Mouse (Mus musculus): ENCODE data around the gene Nolc1. TPM values are rescaled to one million over a fixed set of nuclear protein-coding genes. Genes with fewer than 3 reads are reported as not detected.
A peak's percentile ranks its signal among the peaks of the same experiment; 100 is the strongest.

Nolc1 gene
- polyA plus RNA-seq, 1 experiment from 2014 or later: 38.5 TPM

- Histone ChIP-seq H3K9ac (ENCODE audit: low read depth, low read length) (no peak overlapping the region), H3K4me2 (ENCODE audit: low read depth, low read length) (no peak overlapping the region), H3K27ac (ENCODE audit: low read length) (no peak overlapping the region), H3K27me3 (ENCODE audit: control insufficient read depth, insufficient read depth, low read depth, low read length) (no peaks in the 10 kb centered on the region), H3K36me3 (ENCODE audit: control insufficient read depth, insufficient read depth) (no peaks in the 10 kb centered on the region), H3K4me3 (ENCODE audit: low read depth, low read length) (no peak overlapping the region), H3K4me1 (ENCODE audit: control insufficient read depth, low read depth, low read length) (no peaks in the 10 kb centered on the region), H3K9me3 (replicated peaks; ENCODE audit: control insufficient read depth, low read length) (no peaks in the 10 kb centered on the region)
- no peak for ATAC-seq (ENCODE audit: low read depth)
- WGBS (ENCODE audit: insufficient replicate concordance): 67% methylated on average over 3 of the region's 3 CpGs
Measured at GRCm38 (mm10) chr19:46099561-46099960, 23.9 kb downstream of the Nolc1 start.

GRCm38 (mm10) chr19:46103437-46104186, 27.9 kb downstream of the Nolc1 start:
- Histone ChIP-seq H3K27ac (ENCODE audit: low read length) (no peak overlapping the region), H3K27me3 (ENCODE audit: control insufficient read depth, insufficient read depth, low read depth, low read length) (no peaks in the 10 kb centered on the region), H3K9me3 (replicated peaks; ENCODE audit: control insufficient read depth, low read length) (no peaks in the 10 kb centered on the region), H3K4me2 (ENCODE audit: low read depth, low read length) (no peak overlapping the region), H3K4me3 (ENCODE audit: low read depth, low read length) (no peak overlapping the region), H3K36me3 (ENCODE audit: control insufficient read depth, insufficient read depth) (no peaks in the 10 kb centered on the region), H3K4me1 (ENCODE audit: control insufficient read depth, low read depth, low read length) (no peaks in the 10 kb centered on the region), H3K9ac (ENCODE audit: low read depth, low read length) (no peak overlapping the region)
- ATAC-seq (ENCODE audit: low read depth): no peak
- WGBS (ENCODE audit: insufficient replicate concordance): 73% methylated on average over 6 of the region's 6 CpGs

GRCm38 (mm10) chr19:46104187-46104557, 28.5 kb downstream of the Nolc1 start:
- Histone ChIP-seq H3K27ac (ENCODE audit: low read length) (no peak overlapping the region), H3K4me3 (ENCODE audit: low read depth, low read length) (no peak overlapping the region), H3K27me3 (ENCODE audit: control insufficient read depth, insufficient read depth, low read depth, low read length) (no peaks in the 10 kb centered on the region), H3K4me1 (ENCODE audit: control insufficient read depth, low read depth, low read length) (no peaks in the 10 kb centered on the region), H3K9ac (ENCODE audit: low read depth, low read length) (no peak overlapping the region), H3K36me3 (ENCODE audit: control insufficient read depth, insufficient read depth) (no peaks in the 10 kb centered on the region), H3K9me3 (replicated peaks; ENCODE audit: control insufficient read depth, low read length) (no peaks in the 10 kb centered on the region), H3K4me2 (ENCODE audit: low read depth, low read length) (no peak overlapping the region)
- no peak for ATAC-seq (ENCODE audit: low read depth)
- 60% methylated on average over 2 of the region's 2 CpGs for WGBS (ENCODE audit: insufficient replicate concordance)

- no peaks in the 10 kb centered on the region for H3K4me1 ChIP-seq (ENCODE audit: control insufficient read depth, low read depth, low read length)
- H3K4me2 ChIP-seq (ENCODE audit: low read depth, low read length): no peak overlapping the region
- H3K9me3 ChIP-seq (replicated peaks; ENCODE audit: control insufficient read depth, low read length): no peaks in the 10 kb centered on the region
- no peaks in the 10 kb centered on the region for H3K27me3 ChIP-seq (ENCODE audit: control insufficient read depth, insufficient read depth, low read depth, low read length)
- no peak overlapping the region for H3K4me3 ChIP-seq (ENCODE audit: low read depth, low read length)
- ATAC-seq (ENCODE audit: low read depth): no peak
- no peak overlapping the region for H3K9ac ChIP-seq (ENCODE audit: low read depth, low read length)
- WGBS (ENCODE audit: insufficient replicate concordance): 48% methylated on average over 2 of the region's 2 CpGs
- no peaks in the 10 kb centered on the region for H3K36me3 ChIP-seq (ENCODE audit: control insufficient read depth, insufficient read depth)
- H3K27ac ChIP-seq (ENCODE audit: low read length): peak overlapping the region; percentile 15; the same call in 1 of the 2 replicates
Measured at GRCm38 (mm10) chr19:46110214-46110613, 34.6 kb downstream of the Nolc1 start.

GRCm38 (mm10) chr19:46110781-46111180, 35.1 kb downstream of the Nolc1 start:
- WGBS (ENCODE audit: insufficient replicate concordance): 65% methylated on average over 5 of the region's 5 CpGs

GRCm38 (mm10) chr19:46114617-46115016, 39.0 kb downstream of the Nolc1 start:
- Histone ChIP-seq H3K4me2 (ENCODE audit: low read depth, low read length) (no peak overlapping the region), H3K4me3 (ENCODE audit: low read depth, low read length) (no peak overlapping the region), H3K27me3 (ENCODE audit: control insufficient read depth, insufficient read depth, low read depth, low read length) (no peaks in the 10 kb centered on the region), H3K4me1 (ENCODE audit: control insufficient read depth, low read depth, low read length) (no peaks in the 10 kb centered on the region; the same call in 1 of the 2 replicates), H3K9me3 (replicated peaks; ENCODE audit: control insufficient read depth, low read length) (no peaks in the 10 kb centered on the region), H3K9ac (ENCODE audit: low read depth, low read length) (no peak overlapping the region), H3K36me3 (ENCODE audit: control insufficient read depth, insufficient read depth) (no peaks in the 10 kb centered on the region), H3K27ac (ENCODE audit: low read length) (no peak overlapping the region)
- ATAC-seq (ENCODE audit: low read depth): no peak
- WGBS (ENCODE audit: insufficient replicate concordance): 38% methylated on average over 4 of the region's 4 CpGs

More at GRCm38 (mm10) chr19:46110781-46111180, 35.1 kb downstream of the Nolc1 start:
- Histone ChIP-seq H3K4me3 (ENCODE audit: low read depth, low read length) (no peak overlapping the region), H3K9ac (ENCODE audit: low read depth, low read length) (no peak overlapping the region), H3K4me1 (ENCODE audit: control insufficient read depth, low read depth, low read length) (no peaks in the 10 kb centered on the region), H3K36me3 (ENCODE audit: control insufficient read depth, insufficient read depth) (no peaks in the 10 kb centered on the region), H3K27me3 (ENCODE audit: control insufficient read depth, insufficient read depth, low read depth, low read length) (no peaks in the 10 kb centered on the region), H3K4me2 (ENCODE audit: low read depth, low read length) (no peak overlapping the region), H3K9me3 (replicated peaks; ENCODE audit: control insufficient read depth, low read length) (no peaks in the 10 kb centered on the region), H3K27ac (ENCODE audit: low read length) (peak overlapping the region; percentile 15; the same call in 1 of the 2 replicates)
- ATAC-seq (ENCODE audit: low read depth): no peak

- peak; percentile 72 for ATAC-seq (ENCODE audit: low read depth)
- Histone ChIP-seq H3K27ac (ENCODE audit: low read length) (no peak overlapping the region), H3K4me1 (ENCODE audit: control insufficient read depth, low read depth, low read length) (no peaks in the 10 kb centered on the region; the same call in none of the 2 replicates), H3K4me3 (ENCODE audit: low read depth, low read length) (no peak overlapping the region), H3K4me2 (ENCODE audit: low read depth, low read length) (no peak overlapping the region), H3K9me3 (replicated peaks; ENCODE audit: control insufficient read depth, low read length) (no peaks in the 10 kb centered on the region), H3K9ac (ENCODE audit: low read depth, low read length) (no peak overlapping the region), H3K36me3 (ENCODE audit: control insufficient read depth, insufficient read depth) (no peaks in the 10 kb centered on the region), H3K27me3 (ENCODE audit: control insufficient read depth, insufficient read depth, low read depth, low read length) (no peaks in the 10 kb centered on the region)
- 31% methylated on average over 3 of the region's 3 CpGs for WGBS (ENCODE audit: insufficient replicate concordance)
Measured at GRCm38 (mm10) chr19:46119458-46119857, 43.8 kb downstream of the Nolc1 start.

GRCm38 (mm10) chr19:46120872-46121271, 45.2 kb downstream of the Nolc1 start:
- Histone ChIP-seq H3K27ac (ENCODE audit: low read length) (no peak overlapping the region), H3K36me3 (ENCODE audit: control insufficient read depth, insufficient read depth) (no peaks in the 10 kb centered on the region), H3K4me2 (ENCODE audit: low read depth, low read length) (no peak overlapping the region), H3K4me1 (ENCODE audit: control insufficient read depth, low read depth, low read length) (no peaks in the 10 kb centered on the region; the same call in none of the 2 replicates), H3K27me3 (ENCODE audit: control insufficient read depth, insufficient read depth, low read depth, low read length) (no peaks in the 10 kb centered on the region), H3K9ac (ENCODE audit: low read depth, low read length) (no peak overlapping the region), H3K4me3 (ENCODE audit: low read depth, low read length) (no peak overlapping the region), H3K9me3 (replicated peaks; ENCODE audit: control insufficient read depth, low read length) (no peaks in the 10 kb centered on the region)
- 69% methylated on average over 6 of the region's 6 CpGs for WGBS (ENCODE audit: insufficient replicate concordance)
- ATAC-seq (ENCODE audit: low read depth): no peak

GRCm38 (mm10) chr19:46123876-46124275, 48.2 kb downstream of the Nolc1 start:
- H3K9me3 ChIP-seq (replicated peaks; ENCODE audit: control insufficient read depth, low read length): no peaks in the 10 kb centered on the region
- H3K27ac ChIP-seq (ENCODE audit: low read length): no peak overlapping the region
- H3K27me3 ChIP-seq (ENCODE audit: control insufficient read depth, insufficient read depth, low read depth, low read length): peaks cover 4% of the 10 kb centered on the region
- no peak for ATAC-seq (ENCODE audit: low read depth)
- no peaks in the 10 kb centered on the region; the same call in none of the 2 replicates for H3K4me1 ChIP-seq (ENCODE audit: control insufficient read depth, low read depth, low read length)
- 65% methylated on average over 3 of the region's 3 CpGs for WGBS (ENCODE audit: insufficient replicate concordance)
- H3K4me3 ChIP-seq (ENCODE audit: low read depth, low read length): no peak overlapping the region
- no peaks in the 10 kb centered on the region for H3K36me3 ChIP-seq (ENCODE audit: control insufficient read depth, insufficient read depth)
- no peak overlapping the region for H3K9ac ChIP-seq (ENCODE audit: low read depth, low read length)
- no peak overlapping the region for H3K4me2 ChIP-seq (ENCODE audit: low read depth, low read length)

Measured in liver, embryonic 16.5 days (tissue).